Mouse (Mus musculus): ENCODE data around the gene Ddr1.

The Ddr1 gene

DNA sequence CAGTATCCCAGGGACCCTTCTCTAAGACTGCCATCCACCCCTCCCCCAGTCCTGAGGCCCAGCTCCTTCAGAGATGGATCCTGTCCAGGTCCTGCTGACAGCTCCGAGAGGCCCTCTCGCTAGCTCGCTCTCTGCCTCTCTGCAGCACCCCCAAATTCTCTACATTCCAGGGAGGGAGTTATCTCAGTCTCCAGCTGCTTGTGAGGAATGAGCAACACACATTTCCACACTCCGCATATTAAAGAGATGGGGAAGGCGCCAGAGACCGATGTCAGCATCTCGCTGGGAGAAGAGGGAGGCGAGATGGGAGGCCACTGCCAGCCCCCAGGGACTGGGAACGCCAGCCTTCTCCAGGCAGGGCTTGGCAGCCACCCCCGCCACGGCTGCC lies 15.9 kb upstream of the Ddr1 start:
- DNase-seq, result no peak

DNA sequence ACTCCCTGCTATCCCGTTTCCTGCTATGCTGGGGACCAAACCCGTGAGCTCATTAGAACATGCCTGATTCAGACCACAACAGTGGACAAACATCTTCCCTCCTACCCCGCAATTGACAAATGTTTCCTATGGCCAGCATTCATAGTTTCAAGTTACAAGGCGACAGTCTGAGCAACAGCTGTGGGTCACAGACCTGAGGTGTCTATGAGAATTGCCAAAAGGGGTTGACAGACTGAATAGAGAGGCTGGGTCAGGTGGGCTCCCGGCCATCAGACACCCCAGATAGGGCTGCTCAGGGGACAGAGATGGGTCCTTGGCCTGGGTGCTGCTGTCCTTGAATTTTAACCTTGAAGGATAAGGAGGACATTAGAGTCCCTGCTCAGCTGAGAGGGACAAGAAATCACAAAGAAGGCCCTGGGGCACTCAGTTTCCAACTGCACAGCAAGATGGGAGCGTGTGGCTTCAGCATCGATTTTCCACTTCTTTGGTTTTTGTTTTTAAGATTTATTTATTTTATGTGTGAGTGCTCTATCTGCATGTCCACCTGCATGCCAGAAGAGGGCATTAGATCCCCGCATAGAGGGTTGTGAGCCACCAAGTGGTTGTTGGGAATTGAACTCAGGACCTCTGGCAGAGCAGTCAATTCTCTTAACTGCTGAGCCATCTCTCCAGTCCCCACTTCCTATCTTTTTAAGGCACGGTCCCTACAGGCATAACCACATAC lies 15.4 kb upstream of the Ddr1 start:
- DNase-seq, result no peak

DNA sequence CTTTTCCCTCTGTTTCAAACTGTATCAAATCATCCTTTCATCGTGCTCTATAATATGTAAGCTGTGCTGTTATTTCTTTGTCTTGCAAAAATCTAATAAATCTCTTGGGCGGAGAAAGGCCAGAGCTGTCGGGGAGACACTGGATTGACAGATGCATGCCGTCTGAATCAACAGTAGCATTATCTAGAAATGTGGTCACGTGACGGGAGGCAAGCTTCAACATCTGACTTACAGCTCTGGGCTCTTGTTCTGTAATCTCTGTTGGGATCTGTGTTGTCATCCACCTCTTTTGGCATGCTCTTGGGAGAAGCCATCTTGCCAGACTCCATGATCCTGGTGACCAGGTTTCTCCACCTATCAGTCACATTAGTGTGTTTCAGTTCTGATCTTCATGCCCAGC lies 12.7 kb upstream of the Ddr1 start:
- DNase-seq, result no peak

DNA sequence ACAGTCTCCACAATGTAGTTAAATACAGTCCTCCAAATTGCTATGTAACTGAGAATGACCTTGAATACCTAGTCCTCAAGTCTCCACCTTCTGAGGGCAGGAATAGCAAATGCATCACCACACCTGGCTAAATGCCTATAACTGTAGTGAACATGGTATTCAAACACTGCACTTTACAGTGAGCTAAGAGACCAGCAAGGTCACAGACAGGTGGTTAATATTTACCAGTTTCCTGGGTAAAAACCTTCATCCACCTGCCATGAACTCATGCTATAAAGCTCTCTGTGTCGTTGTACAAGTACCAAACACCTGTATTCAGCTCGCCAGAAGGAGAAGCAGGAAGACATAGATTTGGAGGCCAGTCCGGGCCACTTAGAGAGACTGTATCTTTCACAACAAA lies 11.7 kb upstream of the Ddr1 start:
- no peak for DNase-seq

DNA sequence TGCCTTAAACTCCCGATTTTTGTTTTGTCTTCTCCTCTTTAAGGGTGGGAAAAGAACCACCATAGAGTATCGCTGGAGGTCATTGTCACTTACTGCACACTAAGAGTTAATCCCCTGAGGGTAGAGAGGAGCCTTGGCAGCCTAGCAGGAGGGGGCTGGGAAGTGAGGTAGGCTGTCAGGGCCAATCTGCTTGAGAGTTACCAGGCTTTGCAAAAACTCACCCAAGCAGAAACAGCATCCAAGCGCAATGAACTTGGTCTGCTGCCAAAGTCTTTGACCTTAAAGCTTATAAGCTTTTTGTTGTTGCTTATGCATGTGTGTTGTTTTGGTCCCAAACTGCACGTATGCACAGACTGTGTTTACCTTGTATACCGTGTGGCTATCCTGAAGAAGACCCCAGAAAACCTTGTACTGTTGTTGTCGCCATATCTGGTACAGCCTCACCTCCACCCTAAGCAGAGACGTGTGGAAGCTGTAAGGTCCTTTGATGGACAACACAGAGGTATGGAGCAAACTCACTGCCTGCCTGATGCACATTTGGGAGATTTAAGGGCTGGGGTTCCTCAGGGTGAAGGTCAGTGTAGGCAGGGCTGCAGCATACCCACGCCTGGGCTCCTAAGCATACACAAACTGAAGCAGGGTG lies 6.4 kb upstream of the Ddr1 start:
- DNase-seq, result no peak

DNA sequence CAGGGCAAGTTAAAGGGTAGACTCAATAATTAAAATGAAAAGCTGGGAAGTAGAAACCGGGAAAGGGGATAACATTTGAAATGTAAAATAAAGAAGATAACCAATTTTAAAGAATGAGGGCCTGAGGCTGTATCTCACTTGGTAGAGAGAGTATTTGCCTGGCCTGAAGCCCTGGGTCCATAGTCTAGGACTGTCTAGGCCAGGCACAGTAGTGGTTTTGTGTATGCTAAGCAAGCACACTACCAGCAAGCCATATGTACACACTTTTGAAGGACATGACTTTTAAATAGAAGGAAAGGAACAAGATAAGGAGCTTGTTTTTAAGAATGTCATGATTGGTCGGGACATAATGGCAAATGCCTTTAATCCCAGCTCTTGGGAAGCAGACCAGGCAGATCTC lies 4.2 kb upstream of the Ddr1 start:
- DNase-seq, result no peak

DNA sequence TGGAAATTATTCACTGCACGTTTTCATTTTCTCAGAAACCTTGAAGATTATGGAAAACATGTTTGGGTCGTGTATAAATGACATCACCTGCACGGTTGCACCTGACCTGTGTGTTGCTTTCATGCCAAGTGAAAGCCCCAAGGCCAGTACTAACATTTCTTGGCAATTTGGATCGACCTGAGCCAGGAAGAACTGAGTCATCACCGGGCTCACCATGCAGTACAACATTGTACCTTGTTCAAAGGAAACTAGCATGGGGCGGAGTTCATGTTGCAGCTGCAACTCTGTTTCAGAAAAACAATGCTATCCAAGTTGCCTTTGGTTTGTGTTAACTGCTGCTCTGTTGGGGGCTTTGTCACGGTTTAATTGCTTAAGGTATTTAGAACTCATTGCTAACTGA lies 3.5 kb upstream of the Ddr1 start:
- DNase-seq, result no peak

DNA sequence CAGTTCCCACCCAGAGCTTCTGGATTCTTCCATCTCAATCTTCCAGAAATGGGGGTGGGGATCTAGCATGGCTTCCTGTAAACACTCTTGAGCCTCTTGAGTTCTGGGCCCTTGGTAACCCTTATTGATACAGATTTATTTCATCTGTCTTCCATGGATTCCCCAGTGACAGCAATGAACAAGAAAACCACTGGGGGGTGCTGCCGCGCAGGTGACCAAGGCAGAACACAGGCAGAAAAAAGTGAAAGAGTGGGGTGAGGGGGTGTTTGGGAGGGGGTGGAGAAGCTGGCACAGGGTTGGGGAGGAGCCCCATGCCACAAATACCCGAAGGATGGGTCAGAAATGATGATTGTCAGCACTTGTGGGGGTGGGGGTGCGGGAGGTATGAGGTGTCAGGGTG lies 1.4 kb upstream of the Ddr1 start:
- DNase-seq, result peak; percentile 48

DNA sequence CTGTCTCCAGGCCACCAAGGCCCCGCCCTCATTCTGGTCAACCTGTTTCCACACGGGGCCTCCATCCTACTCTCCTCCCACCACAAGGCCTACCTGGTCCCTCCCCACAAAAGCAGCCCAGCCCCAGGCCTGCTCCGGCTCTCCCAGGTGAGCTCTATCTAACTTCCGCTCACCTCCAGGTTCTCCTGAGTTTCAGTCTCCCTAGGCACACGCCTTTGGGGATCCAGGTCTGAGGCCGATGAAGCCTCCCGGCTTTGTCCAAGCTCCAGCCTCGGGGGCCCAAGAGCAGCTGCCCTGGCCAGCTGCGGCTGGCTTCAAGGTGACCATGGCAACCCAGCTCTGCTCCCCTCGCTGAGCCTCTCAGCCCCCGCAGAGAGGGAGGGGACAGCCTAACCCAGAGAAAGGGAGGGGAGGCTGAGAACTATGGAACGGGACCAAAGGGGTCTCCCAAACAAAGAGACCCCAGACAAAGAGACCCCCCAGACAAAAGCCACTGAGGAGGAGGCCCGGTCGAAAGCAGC lies 610 bp downstream of the Ddr1 start:
- DNase-seq, result no peak

DNA sequence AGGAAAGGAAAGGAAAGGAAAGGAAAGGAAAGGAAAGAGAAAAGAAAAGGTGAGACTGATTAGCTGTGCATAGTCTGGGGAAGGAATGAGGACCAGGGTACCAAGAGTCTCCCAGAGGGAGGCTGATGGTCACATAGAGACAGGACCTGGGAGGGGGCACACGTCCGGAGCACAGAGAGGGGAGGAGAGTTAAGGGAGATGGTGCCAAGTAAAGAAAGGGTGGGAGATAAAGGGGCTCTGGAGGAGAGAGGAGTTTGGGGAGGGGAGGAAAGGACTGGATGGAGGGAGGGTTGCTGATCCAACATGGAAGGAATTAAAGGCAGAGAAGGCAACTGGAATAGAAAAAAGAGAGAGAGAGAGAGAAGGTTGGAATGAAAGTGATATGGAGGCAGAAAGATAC lies 1.4 kb downstream of the Ddr1 start:
- no peak for DNase-seq

DNA sequence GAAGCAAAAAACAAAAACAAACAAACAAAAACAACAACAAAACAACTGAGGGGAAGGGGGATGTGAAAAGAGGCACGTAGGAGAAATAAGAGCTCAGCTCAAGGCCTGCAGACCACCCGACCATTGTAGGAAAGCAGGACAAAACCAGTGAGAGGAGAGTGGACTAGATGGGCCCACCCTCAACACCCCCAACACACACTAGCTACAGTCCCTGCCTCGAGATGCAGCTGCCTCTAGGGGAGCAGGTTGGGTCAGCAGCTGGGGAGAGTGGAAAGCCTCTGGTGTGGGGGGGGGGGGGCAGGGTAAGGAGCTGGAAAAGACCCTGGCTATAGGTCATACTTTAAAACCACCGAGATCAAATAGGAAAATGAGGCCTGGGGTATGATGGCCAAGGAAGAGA lies 1.8 kb downstream of the Ddr1 start:
- DNase-seq, result no peak

DNA sequence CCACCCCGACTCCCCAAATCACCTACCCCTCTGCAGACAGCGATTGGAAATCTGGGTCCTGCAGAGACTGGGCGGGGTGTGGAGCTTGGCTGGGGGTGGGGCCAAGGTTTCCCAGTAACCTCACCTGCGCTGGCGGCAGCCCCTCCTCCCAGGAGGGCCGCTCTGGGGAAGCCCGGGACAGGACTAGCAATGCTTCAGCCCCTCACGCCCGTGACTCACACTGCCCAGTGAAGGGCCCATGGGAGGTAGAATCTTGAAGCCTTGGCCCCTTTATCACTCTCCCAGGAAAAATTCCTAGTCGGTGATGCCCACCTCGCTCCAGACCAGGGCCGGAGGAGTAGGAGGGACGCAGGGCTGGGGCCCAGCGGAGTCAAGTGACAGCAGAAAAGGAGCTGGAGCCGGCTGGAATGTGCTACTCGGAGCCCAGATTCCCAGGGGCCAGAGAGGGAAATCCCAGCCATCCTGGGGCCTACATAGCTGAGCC lies 2.4 kb downstream of the Ddr1 start:
- DNase-seq, result peak; percentile 34

DNA sequence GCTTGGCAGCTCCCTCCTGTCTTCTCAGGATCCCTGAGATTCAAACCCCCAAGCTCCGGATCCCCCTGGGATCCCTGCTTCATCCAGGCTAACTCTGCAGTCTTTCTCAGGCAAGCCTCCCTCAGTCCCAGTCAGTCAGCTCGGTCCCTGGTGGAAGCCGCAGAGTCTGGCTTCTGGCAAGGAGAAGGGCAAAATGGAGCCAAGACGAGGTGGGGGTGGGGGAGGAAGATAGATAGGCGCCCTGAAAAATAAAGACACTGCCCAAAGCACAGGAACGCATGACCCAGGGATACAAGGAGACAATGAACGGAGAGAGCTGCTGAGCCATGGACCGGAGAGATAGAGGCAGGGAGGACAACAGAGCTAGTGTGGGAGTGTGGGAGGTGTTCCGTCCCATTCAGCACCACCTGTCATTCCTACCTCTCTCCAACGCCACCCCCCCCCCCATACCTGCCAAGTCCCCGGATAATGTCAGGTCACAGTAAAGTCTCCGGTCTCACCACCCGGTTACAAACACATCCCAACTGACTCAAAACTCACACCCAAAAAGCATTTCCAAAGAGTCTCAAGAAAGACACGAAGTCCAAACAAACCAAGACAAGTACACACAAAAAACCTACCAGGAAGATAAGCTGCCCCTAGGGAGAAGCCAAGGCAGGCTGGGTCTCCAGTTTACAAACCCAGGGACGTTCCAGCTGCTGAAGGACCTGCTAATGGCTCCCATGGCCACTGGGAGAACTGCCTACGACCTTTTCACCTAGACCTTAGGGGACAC lies 3.0 kb downstream of the Ddr1 start:
- DNase-seq, result no peak

DNA sequence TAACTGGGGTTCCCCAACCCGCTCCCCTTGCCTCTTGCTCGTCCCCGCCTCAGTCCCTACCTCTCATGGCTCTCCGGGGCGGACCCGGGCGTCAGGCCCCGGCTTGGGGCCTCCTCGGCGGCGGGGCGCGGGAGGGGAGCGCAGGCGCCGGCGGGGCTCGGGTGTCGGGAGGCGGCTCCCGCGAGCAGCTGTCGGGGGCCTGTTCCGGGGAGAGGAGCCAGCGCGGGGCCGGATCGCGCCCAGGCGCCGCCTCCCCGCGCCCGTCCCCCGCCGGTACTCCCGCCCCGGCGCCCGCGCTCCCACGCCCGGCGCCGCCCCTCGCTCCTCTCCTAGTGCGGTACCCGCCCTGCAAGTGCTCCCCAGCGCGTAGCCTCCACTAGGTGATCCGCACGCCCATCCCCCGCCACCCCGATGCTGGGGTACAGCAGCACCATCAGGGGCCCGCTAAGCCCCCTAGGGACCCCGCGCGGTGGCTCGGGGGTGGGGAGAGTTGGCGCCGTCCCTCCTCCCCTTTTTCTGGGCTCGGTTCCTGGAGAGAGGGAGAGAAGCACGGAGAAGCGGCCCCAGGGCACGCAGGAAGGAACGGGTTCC lies 4.0 kb downstream of the Ddr1 start:
- DNase-seq, result peak; percentile 72

DNA sequence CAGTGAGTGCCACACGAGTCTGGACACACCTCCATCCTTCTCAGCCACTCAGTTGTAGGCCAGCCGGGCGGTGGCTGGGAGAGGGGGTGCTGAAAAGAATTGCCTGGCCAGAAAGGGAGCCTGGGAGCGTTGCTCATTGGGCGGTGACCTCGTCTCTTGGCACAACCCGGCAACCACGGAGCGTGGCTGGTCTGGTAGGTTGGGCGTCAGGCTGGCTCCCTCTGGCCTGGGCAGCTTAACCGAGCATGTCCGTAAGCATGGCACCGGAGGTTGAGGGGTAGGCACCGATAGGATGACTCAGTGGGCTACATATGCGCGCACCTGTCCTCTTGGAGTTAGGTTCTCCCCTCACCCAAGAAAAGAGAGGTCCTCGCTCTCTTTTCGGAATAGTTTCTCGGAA lies 4.5 kb downstream of the Ddr1 start:
- peak; percentile 21 for DNase-seq

DNA sequence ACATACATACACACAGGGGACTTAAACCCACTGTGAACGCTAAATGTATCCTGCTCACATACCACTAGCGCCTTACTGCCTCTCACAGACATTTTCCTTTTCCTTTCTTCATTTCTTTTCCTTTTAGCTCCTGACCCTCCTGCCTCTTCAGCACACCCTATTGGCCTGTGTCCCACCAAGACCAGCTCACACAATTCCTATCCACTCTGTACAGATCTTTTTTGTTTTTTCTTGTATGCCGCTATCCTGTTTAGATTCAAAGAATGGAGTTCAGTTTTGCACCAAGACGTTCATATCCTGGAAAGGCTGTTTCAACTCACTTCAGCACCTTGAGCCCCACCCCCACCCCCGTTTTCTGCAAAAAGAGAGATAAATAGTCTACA lies 5.9 kb downstream of the Ddr1 start:
- no peak for DNase-seq

DNA sequence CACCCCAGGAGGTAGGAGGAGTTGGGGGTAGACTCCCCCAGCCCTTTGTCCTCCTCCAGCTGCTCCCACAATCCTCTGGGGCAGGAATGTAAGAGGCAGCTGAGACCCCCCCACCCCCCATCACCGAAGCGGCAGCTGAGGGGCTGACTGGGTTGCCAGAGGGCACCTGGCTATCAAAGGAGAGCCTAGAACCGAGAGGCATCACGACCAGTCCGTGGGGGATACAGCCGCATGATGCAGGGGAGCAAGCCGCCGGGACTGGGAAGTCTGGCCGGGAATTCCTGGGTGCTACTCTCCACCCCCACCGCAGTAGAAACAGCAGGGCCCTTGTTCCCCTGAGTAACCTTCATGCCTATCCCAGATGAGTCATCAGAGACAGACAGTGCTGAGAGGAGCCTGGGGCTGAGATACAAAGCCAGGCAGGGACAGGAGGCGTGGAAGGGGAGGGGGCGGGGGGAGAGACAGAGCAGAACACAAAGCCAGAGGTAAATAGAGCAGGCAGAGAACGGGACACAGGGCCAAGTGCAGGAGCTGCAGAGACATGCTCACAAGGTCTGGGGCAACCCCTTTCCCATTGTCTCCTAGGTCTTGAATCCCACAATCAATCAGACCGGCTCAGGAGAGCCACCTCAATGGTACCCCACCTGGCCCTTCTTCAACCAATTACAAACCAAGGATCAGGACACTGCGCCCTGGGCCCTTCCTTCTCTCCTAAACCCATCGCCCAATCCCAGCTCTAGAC lies 6.5 kb downstream of the Ddr1 start:
- no peak for DNase-seq

DNA sequence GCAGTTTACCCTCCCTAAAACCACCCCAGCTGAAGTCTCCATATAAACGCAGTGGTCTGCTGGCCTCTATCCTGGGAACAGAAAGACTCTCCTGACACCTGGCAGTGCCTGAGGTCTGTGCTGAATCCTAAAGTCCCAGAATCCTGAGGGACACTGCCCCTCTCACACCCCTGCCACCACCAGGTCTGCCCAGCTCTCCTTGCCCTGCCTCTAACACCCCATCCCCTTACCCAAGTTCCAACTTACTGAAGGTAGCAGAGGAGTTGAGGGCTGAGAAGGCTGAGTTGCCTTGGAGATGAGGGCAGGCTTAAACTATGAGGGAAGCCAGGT lies 7.0 kb downstream of the Ddr1 start:
- no peak for DNase-seq

DNA sequence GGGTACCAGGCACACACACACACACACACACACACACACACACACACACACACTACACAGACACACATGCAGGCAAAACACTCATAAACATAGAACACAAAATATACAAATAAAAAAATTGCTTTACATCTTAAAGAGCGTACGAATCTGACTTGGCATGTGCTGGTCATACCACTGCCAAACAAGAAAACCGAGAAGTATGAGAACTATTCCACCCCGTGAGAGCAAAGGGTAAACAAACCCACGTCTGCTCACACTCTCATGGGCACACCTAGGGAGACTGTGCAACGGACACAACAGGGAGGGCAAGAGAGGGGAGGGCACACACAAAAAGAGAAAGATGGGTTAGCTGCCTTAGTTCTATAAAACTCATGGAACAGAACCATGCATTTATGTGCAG lies 7.7 kb downstream of the Ddr1 start:
- DNase-seq, result no peak

DNA sequence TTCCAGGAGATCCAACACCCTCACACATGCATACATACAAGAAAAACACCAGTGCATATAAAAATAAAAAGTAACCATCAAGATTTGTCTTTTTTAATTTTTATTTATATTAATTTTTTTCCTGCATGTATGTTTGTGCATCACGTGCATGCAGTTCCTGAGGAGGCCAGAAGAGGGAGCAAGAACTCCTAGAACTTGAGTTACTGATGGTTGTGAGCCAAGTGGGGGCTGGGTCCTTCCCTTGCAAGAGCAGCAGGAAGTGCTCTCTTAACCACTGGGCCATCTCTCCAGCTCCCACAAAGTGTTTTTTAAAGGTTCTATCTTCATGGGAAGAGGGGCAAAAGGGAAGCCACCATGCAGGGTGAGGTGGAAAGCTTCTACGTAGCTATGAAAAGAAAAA lies 9.1 kb downstream of the Ddr1 start:
- DNase-seq, result peak; percentile 27

DNA sequence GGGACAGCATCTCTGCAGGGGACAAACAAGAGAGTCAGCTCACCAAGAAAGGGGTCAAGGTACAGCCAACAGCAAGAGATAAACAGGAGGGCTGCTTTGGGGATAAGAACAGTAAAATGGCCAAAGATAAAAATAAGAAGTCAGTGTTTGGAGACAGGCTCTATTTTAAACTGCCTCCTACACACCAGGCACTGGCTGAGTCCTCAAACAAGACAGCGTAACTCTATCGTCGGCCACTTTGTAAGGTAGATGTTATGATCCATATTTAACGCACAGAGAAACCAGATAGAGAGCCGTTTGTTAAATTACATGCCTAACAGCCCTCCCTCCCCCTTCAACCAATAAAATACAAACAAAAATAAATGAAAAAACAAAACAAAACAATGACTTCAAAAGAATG lies 10.5 kb downstream of the Ddr1 start:
- DNase-seq, result no peak

DNA sequence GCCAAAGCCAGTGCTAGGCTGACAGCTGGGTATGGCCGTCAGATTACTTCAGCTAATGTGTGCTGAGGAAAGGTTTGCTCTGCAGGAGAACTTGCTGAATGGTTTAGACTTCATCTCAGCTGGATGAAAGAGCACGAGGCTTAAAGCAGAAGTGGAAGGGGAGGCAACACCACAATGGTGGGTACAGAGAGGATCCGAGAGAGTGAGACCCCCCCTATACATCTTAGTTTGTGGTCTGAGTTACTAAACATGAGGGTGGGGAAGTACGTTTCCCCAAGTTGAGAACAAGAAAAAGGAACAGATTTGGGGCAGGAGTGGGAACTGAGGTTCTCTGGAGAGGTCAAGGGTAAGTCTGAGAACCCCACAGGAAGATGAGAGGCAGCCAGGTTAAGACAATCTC lies 12.1 kb downstream of the Ddr1 start:
- DNase-seq, result no peak

DNA sequence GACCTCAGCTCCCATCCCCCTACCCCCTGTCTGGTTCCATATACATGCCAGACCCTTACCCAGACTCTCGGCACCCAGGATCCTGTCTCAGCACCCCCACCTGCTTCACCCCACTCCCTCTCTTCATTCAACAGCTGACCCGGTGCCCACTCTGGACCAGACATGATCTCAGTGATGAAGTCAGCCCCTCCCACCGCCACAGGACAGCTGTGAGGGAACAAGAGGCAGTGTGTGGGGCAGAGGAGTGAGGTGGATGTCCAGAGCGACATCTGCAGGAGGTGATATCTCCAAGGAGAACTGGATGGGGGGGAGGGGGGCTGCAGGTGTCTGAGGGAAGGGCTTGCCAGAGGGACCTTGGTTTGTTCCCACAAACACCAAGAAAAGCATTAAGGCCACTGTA lies 12.6 kb downstream of the Ddr1 start:
- no peak for DNase-seq

Data from liver (tissue).